Mouse (Mus musculus) kidney, adult 11 months (tissue): ENCODE measurements around the gene Trappc4.
A peak's percentile ranks its signal among the peaks of the same experiment; 100 is the strongest.
"Not testable (repeated sequence)": the region's sequence is repeated elsewhere in the genome, so short reads cannot be mapped to it uniquely, and the experiment has no call there.

Experiments
- DNase-seq: peaks from one replicate; pipeline ENCODE4 v3.0.0; 2022

The Trappc4 gene

GRCm38 (mm10) chr9:44405011-44405410 lies 2.4 kb downstream of the Trappc4 start:
- no peak for DNase-seq

GRCm38 (mm10) chr9:44401081-44401480 lies 6.3 kb downstream of the Trappc4 start:
- DNase-seq, result peak; percentile 92

- DNase-seq, result peak; percentile 65
Measured at GRCm38 (mm10) chr9:44399795-44400114, 7.6 kb downstream of the Trappc4 start.

- no peak for DNase-seq
Measured at GRCm38 (mm10) chr9:44399114-44399794, 8.1 kb downstream of the Trappc4 start.

GRCm38 (mm10) chr9:44398551-44398950 lies 8.8 kb downstream of the Trappc4 start:
- no peak for DNase-seq

- peak; percentile 87 for DNase-seq
Measured at GRCm38 (mm10) chr9:44398087-44398486, 9.3 kb downstream of the Trappc4 start.

GRCm38 (mm10) chr9:44396684-44397411 lies 10.6 kb downstream of the Trappc4 start, which contains the start of gene Slc37a4:
Gene Slc37a4 (plus strand): TSS chr9:44396852.
- DNase-seq, result peak; percentile 99

- peak; percentile 58 for DNase-seq
Measured at GRCm38 (mm10) chr9:44391466-44391865, 15.9 kb downstream of the Trappc4 start.

- DNase-seq, result peak; percentile 50
Measured at GRCm38 (mm10) chr9:44389273-44389672, 18.1 kb downstream of the Trappc4 start.

- peak; percentile 56 for DNase-seq
Measured at GRCm38 (mm10) chr9:44387221-44387620, 20.2 kb downstream of the Trappc4 start.

GRCm38 (mm10) chr9:44384596-44384995 lies 22.8 kb downstream of the Trappc4 start:
- DNase-seq, result no peak

GRCm38 (mm10) chr9:44379862-44380261 lies 27.5 kb downstream of the Trappc4 start:
- peak; percentile 39 for DNase-seq

GRCm38 (mm10) chr9:44379054-44379834 lies 28.2 kb downstream of the Trappc4 start, which contains the start of gene Hyou1:
Gene Hyou1 (plus strand): TSS chr9:44379490.
- peak; percentile 99 for DNase-seq

GRCm38 (mm10) chr9:44378153-44378730 lies 29.2 kb downstream of the Trappc4 start:
- DNase-seq, result no peak

- not testable (repeated sequence) for DNase-seq
Measured at GRCm38 (mm10) chr9:44377335-44377734, 30.1 kb downstream of the Trappc4 start.

- no peak for DNase-seq
Measured at GRCm38 (mm10) chr9:44376141-44376540, 31.3 kb downstream of the Trappc4 start.

GRCm38 (mm10) chr9:44373386-44373785 lies 34.0 kb downstream of the Trappc4 start:
- no peak for DNase-seq

GRCm38 (mm10) chr9:44364480-44364879 lies 42.9 kb downstream of the Trappc4 start:
- DNase-seq, result no peak

GRCm38 (mm10) chr9:44361931-44362330 lies 45.5 kb downstream of the Trappc4 start:
- DNase-seq, result not testable (repeated sequence)

GRCm38 (mm10) chr9:44361190-44361917 lies 46.0 kb downstream of the Trappc4 start, which contains the start of gene Vps11:
Gene Vps11 (minus strand): TSS chr9:44361670.
- peak; percentile 93 for DNase-seq

- DNase-seq, result no peak
Measured at GRCm38 (mm10) chr9:44357207-44357606, 50.2 kb downstream of the Trappc4 start.
